Mouse (Mus musculus) C2C12 (cell line): ENCODE data around the gene Ache. TPM values are rescaled to one million over a fixed set of nuclear protein-coding genes. Genes with fewer than 3 reads are reported as not detected.
A peak's percentile ranks its signal among the peaks of the same experiment; 100 is the strongest.

Experiments used
- H3K27me3 ChIP-seq: one replicate; pipeline ENCODE4 v1.6.1; 2011; ENCODE audit not compliant: control insufficient read depth, insufficient read depth, insufficient read length
- H3K36me3 ChIP-seq: one replicate; pipeline ENCODE4 v1.6.1; 2011; ENCODE audit not compliant: control insufficient read depth, insufficient read depth
- H3K4me3 ChIP-seq: one replicate; pipeline ENCODE4 v1.5.1; 2011; ENCODE audit warnings: mild to moderate bottlenecking, control low read depth; ENCODE audit not compliant: poor library complexity, insufficient read depth, severe bottlenecking
- H3K79me2 ChIP-seq: one replicate; pipeline ENCODE4 v1.6.1; 2011; ENCODE audit not compliant: control insufficient read depth, insufficient read depth
- H3K79me3 ChIP-seq: one replicate; pipeline ENCODE4 v1.6.1; 2011; ENCODE audit warnings: low read depth, control low read depth
- H3ac ChIP-seq: one replicate; pipeline ENCODE3; 2011; ENCODE audit warnings: low read depth; ENCODE audit not compliant: control insufficient read depth, insufficient read length
- CEBPB ChIP-seq: IDR thresholded peaks from one replicate; pipeline ENCODE4 v1.6.1; 2011; ENCODE audit warnings: low read depth, mild to moderate bottlenecking, control low read depth, moderate library complexity
- CTCF ChIP-seq: IDR thresholded peaks from one replicate; pipeline ENCODE4 v1.5.1; 2011; ENCODE audit not compliant: control insufficient read depth, insufficient read depth, insufficient read length
- FOSL1 ChIP-seq: IDR thresholded peaks from one replicate; pipeline ENCODE4 v1.8.0; 2011; ENCODE audit warnings: mild to moderate bottlenecking, low read length; ENCODE audit not compliant: poor library complexity, insufficient read depth, severe bottlenecking
- MAX ChIP-seq: IDR thresholded peaks from one replicate; pipeline ENCODE4 v1.6.1; 2011; ENCODE audit warnings: mild to moderate bottlenecking, control low read depth
- MYOD1 ChIP-seq: IDR thresholded peaks from one replicate; pipeline ENCODE4 v1.6.1; 2011; ENCODE audit warnings: low read depth; ENCODE audit not compliant: control insufficient read depth, insufficient read length
- MYOG ChIP-seq: IDR thresholded peaks from one replicate; pipeline ENCODE4 v1.6.1; 2011; ENCODE audit not compliant: control insufficient read depth, insufficient read length; ENCODE audit errors: extremely low read depth
- USF1 ChIP-seq: IDR thresholded peaks from one replicate; pipeline ENCODE4 v1.6.1; 2011; ENCODE audit warnings: low read depth, mild to moderate bottlenecking, control low read depth, moderate library complexity
- polyA plus RNA-seq: library from polyadenylated mRNA; unstranded; fragments of >200 nt; fragmentation: generic; extraction: Trizol; gene quantifications from one replicate; pipeline ENCODE4 v1.2.1, GENCODE M21; 2012; ENCODE audit warnings: missing spikeins

Ache gene
- polyA plus RNA-seq, 1 experiment = 0.06 TPM

DNA sequence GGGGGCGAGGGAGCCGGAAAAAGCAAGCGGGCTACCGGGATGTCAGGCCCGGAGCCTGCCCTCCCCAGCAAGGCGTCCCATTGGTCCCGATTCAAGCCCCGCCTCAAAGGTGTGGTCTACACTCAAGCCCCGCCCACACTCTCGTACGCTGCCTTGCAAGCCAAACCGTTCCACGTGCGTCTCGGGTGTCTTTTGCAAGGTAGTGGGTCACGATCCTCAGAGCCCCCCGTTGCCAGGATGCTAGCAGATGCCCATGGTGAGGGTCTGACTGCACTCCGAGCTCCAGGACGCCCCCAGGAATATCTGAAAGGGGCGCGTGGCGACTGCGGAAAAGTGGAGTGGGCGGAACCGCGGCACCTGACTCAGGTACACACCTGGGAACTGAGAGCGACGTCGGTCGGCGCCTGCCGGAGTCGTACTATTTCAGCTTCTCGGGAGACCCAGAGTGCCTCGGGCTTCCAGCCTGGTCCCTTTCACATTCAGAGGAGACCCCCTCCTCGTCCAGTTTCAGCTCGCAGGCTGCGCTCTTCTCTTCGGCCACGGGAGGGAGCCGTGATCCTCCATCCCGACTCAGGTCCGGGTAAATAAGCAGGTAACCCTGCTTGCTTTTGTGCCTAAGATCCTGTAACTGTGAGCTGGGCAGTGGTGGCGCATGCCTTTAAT, 46.3 kb downstream of the Ache start, which contains the start of gene Slc12a9:
Gene Slc12a9 (minus strand): TSS at position 86 of the 663 bp plus-strand sequence.
- Histone ChIP-seq H3ac (peak within 1 kb of the TSS; percentile 48), H3K79me2 (no peaks in the 10 kb centered on the region), H3K27me3 (no peaks in the 10 kb centered on the region), H3K4me3 (peak within 1 kb of the TSS; percentile 56), H3K79me3 (no peaks in the 10 kb centered on the region), H3K36me3 (no peaks in the 10 kb centered on the region)
- TF ChIP-seq FOSL1 (no peak), CTCF (peak; percentile 75), MAX (no peak), MYOG (no peak), MYOD1 (no peak), USF1 (no peak), CEBPB (no peak)

DNA sequence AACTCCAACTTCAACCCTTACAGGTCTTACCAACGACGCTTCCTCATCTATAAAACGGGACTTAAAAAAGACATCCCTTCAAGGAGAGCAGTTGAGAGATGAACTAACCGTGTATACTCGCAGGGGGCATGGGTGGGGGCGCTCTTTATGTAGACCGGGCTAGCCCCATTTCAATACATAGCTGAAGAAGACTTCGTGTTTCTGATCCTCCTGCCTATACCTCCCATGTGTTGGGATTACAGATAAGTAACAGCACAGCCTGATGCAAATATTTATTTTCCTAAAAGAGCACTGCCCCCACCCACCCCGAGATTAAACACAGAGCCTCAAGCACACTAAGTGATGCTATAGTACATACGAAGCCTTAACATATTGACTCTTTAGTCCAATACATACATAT, 47.0 kb downstream of the Ache start:
- Histone ChIP-seq H3K4me3 (no peak overlapping the region), H3K79me3 (no peaks in the 10 kb centered on the region), H3K36me3 (no peaks in the 10 kb centered on the region), H3K27me3 (no peaks in the 10 kb centered on the region), H3ac (no peak overlapping the region), H3K79me2 (no peaks in the 10 kb centered on the region)
- TF ChIP-seq CEBPB (no peak), MAX (no peak), FOSL1 (no peak), MYOD1 (no peak), CTCF (no peak), MYOG (no peak), USF1 (no peak)

- no peaks in the 10 kb centered on the region for H3K79me2 ChIP-seq
- H3K36me3 ChIP-seq = no peaks in the 10 kb centered on the region
- no peak overlapping the region for H3ac ChIP-seq
- H3K79me3 ChIP-seq = no peaks in the 10 kb centered on the region
- TF ChIP-seq MYOD1 (no peak), MYOG (no peak), MAX (no peak), CTCF (no peak), CEBPB (no peak), USF1 (no peak), FOSL1 (no peak)
- H3K27me3 ChIP-seq = no peaks in the 10 kb centered on the region
- H3K4me3 ChIP-seq = no peak overlapping the region
Observed at GRCm38 (mm10) chr5:137335066-137335465, 47.7 kb downstream of the Ache start.

- H3K36me3 ChIP-seq = no peaks in the 10 kb centered on the region
- no peak for TF ChIP-seq MAX
- TF ChIP-seq CTCF = no peak
- TF ChIP-seq USF1 = no peak
- no peak for TF ChIP-seq CEBPB
- TF ChIP-seq FOSL1 = no peak
- TF ChIP-seq MYOD1 = no peak
- no peak for TF ChIP-seq MYOG
- no peaks in the 10 kb centered on the region for H3K79me2 ChIP-seq
- no peaks in the 10 kb centered on the region for H3K27me3 ChIP-seq
- H3ac ChIP-seq = no peak overlapping the region
- no peak overlapping the region for H3K4me3 ChIP-seq
- no peaks in the 10 kb centered on the region for H3K79me3 ChIP-seq
Observed at GRCm38 (mm10) chr5:137337190-137337589, 49.9 kb downstream of the Ache start.

DNA sequence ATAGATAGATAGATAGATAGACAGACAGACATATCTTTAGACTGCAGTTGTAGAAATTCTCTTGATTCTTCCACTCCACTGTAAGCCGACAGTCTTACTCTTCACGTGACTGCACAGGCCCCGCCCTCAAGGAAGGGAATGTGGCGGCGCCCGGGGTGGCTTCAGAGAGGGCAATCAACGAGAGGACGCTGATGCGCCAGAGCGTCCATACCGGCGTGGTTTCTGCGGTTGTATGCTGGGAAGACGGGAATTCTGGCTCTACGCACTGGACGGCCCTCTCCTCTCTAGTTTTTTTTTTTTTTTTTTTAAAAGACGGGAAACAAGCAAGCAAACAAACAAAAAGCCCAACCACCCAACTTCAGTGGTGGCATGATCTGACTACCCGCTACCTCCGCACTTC, 50.9 kb downstream of the Ache start:
- no peaks in the 10 kb centered on the region for H3K79me2 ChIP-seq
- H3K36me3 ChIP-seq = no peaks in the 10 kb centered on the region
- H3K4me3 ChIP-seq = no peak overlapping the region
- H3K27me3 ChIP-seq = no peaks in the 10 kb centered on the region
- no peaks in the 10 kb centered on the region for H3K79me3 ChIP-seq
- TF ChIP-seq MYOG (no peak), USF1 (peak; percentile 99)
- H3ac ChIP-seq = peak overlapping the region; percentile 68

- Histone ChIP-seq H3K79me2 (no peaks in the 10 kb centered on the region), H3K4me3 (no peak overlapping the region), H3K36me3 (no peaks in the 10 kb centered on the region), H3K27me3 (no peaks in the 10 kb centered on the region), H3K79me3 (no peaks in the 10 kb centered on the region), H3ac (peak overlapping the region; percentile 68)
- TF ChIP-seq USF1 (no peak), MYOG (no peak), MYOD1 (no peak), CTCF (no peak), MAX (no peak), FOSL1 (no peak)
Observed at GRCm38 (mm10) chr5:137338663-137339289, 51.5 kb downstream of the Ache start.
